Mouse (Mus musculus): Measurements from ENCODE around the gene Eloa. TPM values are rescaled to one million over a fixed set of nuclear protein-coding genes. Genes with fewer than 3 reads are reported as not detected.

Gene Eloa
- total and polyA plus RNA-seq, 3 experiments, result 11.0 to 35.5 (median 31.1) TPM

DNA sequence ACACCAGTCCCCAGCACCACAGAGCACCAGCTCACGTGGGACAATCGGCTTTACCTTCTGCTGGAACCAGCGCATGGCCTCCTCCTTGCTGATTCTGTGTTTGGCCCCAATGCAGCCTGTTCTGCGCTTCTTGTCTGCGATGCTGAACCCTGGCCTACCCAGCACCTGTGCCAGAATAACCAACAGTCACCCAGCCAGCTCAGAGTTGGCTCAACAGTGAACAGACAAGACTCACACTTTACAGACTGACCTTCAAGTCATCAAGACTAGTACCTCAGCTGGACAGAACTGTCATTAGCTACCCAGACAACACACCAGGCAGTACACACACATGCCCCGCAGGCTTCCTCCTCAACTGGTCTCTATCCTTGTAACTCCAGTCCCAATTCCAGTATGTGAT, 28.7 kb upstream of the Eloa start:
- H3K79me2 ChIP-seq (replicated peaks; ENCODE audit: control insufficient read depth, insufficient read depth, low read length), result no peaks in the 10 kb centered on the region; the same call in 1 of the 2 replicates
- no peak overlapping the region for H3K27ac ChIP-seq
- intact Hi-C loops (cut with DNase I), result loop anchor here (5.0 kb wide), 3 partner anchors 63 to 158 kb away; partner anchors contain the start of genes Gale and Pithd1
- H3K36me3 ChIP-seq (ENCODE audit: control insufficient read depth, insufficient read depth, low read length), result peaks cover 7% of the 10 kb centered on the region
- H3K4me1 ChIP-seq (ENCODE audit: control insufficient read depth, insufficient read depth, low read length), result peaks cover 5% of the 10 kb centered on the region
- H3K9ac ChIP-seq (ENCODE audit: low read depth, low read length), result no peak overlapping the region
- no peak overlapping the region for H3K4me3 ChIP-seq
- 90% methylated on average over 6 of the region's 6 CpGs for WGBS
- H3K27me3 ChIP-seq (ENCODE audit: control insufficient read depth, insufficient read depth, low read length), result no peaks in the 10 kb centered on the region
- TF ChIP-seq EP300 (IDR thresholded peaks at IDR 0.05; ENCODE audit: insufficient read depth, low read depth, low read length), result no peak
- TF ChIP-seq CTCF (IDR thresholded peaks at IDR 0.05), result no peak
- TF ChIP-seq POLR2A (IDR thresholded peaks at IDR 0.05; ENCODE audit: insufficient read depth, low read depth, low read length), result no peak
- DNase-seq, result no peak

DNA sequence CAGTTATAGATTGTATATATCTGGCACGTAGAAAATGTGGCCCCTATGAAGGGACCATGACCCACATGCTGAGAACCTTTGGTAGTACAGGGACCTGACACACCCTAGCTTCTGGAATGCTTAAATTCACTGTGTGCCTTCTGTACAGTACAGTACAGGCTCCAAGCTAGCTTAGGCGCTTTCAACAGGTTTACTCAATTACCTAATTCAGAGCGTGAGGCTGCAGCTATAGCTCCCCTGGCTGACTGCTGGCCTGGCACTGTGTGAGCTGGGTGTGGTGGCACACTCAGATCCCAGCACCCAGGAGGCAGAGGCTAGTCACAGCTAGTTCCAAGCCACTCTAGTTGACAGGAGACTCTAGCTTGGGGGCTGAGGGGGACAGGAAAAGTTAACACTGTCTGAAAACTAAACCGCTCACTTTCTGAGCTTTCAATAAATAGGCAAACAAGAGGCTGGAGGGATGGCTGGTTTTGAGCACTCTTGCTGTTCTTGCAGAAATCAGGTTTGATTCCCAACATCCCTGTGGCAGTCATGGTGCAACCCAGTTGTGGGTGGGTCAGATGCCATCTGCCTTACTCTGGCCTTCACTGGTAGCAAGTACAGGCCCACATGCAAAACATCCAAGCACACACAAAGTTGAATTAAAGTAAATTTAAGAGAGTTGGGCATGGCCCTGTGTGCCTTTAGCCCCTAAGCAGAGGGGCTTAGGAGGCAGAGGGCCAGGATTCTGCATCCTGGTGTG, 26.9 kb upstream of the Eloa start:
- peaks cover 7% of the 10 kb centered on the region for H3K36me3 ChIP-seq (ENCODE audit: control insufficient read depth, insufficient read depth, low read length)
- no peak overlapping the region for H3K4me3 ChIP-seq
- H3K4me1 ChIP-seq (ENCODE audit: control insufficient read depth, insufficient read depth, low read length), result peaks cover 5% of the 10 kb centered on the region
- 88% methylated on average over 4 of the region's 4 CpGs for WGBS
- no peaks in the 10 kb centered on the region for H3K27me3 ChIP-seq (ENCODE audit: control insufficient read depth, insufficient read depth, low read length)
- H3K27ac ChIP-seq, result no peak overlapping the region
- no peaks in the 10 kb centered on the region; the same call in 1 of the 2 replicates for H3K79me2 ChIP-seq (replicated peaks; ENCODE audit: control insufficient read depth, insufficient read depth, low read length)
- H3K9ac ChIP-seq (ENCODE audit: low read depth, low read length), result no peak overlapping the region
- intact Hi-C loops (cut with DNase I), result no loop called here
- DNase-seq, result no peak
- TF ChIP-seq POLR2A (IDR thresholded peaks at IDR 0.05; ENCODE audit: insufficient read depth, low read depth, low read length) (no peak), EP300 (IDR thresholded peaks at IDR 0.05; ENCODE audit: insufficient read depth, low read depth, low read length) (no peak), CTCF (IDR thresholded peaks at IDR 0.05) (no peak)

GRCm38 (mm10) chr4:136047626-136048025, 26.1 kb upstream of the Eloa start:
- whole genome bisulfite sequencing, result 63% methylated on average over 4 of the region's 4 CpGs
- Histone ChIP-seq H3K27ac (no peak overlapping the region), H3K9ac (ENCODE audit: low read depth, low read length) (no peak overlapping the region), H3K4me1 (ENCODE audit: control insufficient read depth, insufficient read depth, low read length) (peaks cover 5% of the 10 kb centered on the region), H3K36me3 (ENCODE audit: control insufficient read depth, insufficient read depth, low read length) (peaks cover 7% of the 10 kb centered on the region), H3K4me3 (no peak overlapping the region), H3K79me2 (replicated peaks; ENCODE audit: control insufficient read depth, insufficient read depth, low read length) (no peaks in the 10 kb centered on the region), H3K27me3 (ENCODE audit: control insufficient read depth, insufficient read depth, low read length) (no peaks in the 10 kb centered on the region)
- TF ChIP-seq POLR2A (IDR thresholded peaks at IDR 0.05; ENCODE audit: insufficient read depth, low read depth, low read length), result 0 out of 2 replicates have a peak, but pooled peaks have one; percentile 2
- TF ChIP-seq CTCF (IDR thresholded peaks at IDR 0.05), result no peak
- TF ChIP-seq EP300 (IDR thresholded peaks at IDR 0.05; ENCODE audit: insufficient read depth, low read depth, low read length), result no peak
- DNase-seq, result no peak
- intact Hi-C loops (cut with DNase I), result no loop called here

DNA sequence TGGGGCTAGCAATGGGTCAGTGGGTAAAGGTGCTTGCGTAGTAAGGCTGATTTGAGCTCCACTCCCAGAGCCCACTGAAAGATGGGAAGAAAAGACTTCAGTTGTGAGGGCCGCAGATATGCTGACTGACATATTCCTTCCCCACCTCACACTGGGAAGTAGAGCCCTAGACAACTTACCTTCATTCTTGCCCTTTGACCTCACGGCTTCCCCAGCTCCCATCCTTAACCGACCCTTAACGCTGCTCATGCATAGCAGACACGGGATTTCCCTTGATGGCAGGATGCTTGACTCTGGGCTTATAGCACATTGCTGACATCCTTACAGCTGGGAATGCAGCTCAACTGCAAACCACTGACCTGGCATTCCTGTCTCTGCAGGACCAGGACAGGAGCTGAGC, 25.3 kb upstream of the Eloa start:
- intact Hi-C loops (cut with DNase I), result no loop called here
- H3K9ac ChIP-seq (ENCODE audit: low read depth, low read length), result no peak overlapping the region
- no peak for TF ChIP-seq EP300 (IDR thresholded peaks at IDR 0.05; ENCODE audit: insufficient read depth, low read depth, low read length)

GRCm38 (mm10) chr4:136045091-136045490, 23.5 kb upstream of the Eloa start:
- no peak overlapping the region for H3K4me3 ChIP-seq
- no peak for TF ChIP-seq CTCF (IDR thresholded peaks at IDR 0.05)
- H3K4me1 ChIP-seq (ENCODE audit: control insufficient read depth, insufficient read depth, low read length), result no peaks in the 10 kb centered on the region
- H3K27ac ChIP-seq, result no peak overlapping the region
- no peaks in the 10 kb centered on the region for H3K79me2 ChIP-seq (replicated peaks; ENCODE audit: control insufficient read depth, insufficient read depth, low read length)
- WGBS, result 91% methylated on average over 5 of the region's 5 CpGs
- DNase-seq, result no peak
- no peaks in the 10 kb centered on the region for H3K36me3 ChIP-seq (ENCODE audit: control insufficient read depth, insufficient read depth, low read length)
- H3K9ac ChIP-seq (ENCODE audit: low read depth, low read length), result no peak overlapping the region
- intact Hi-C loops (cut with DNase I), result no loop called here
- H3K27me3 ChIP-seq (ENCODE audit: control insufficient read depth, insufficient read depth, low read length), result no peaks in the 10 kb centered on the region

More for the DNA sequence above, 25.3 kb upstream of the Eloa start:
- H3K27ac ChIP-seq, result no peak overlapping the region
- no peaks in the 10 kb centered on the region for H3K27me3 ChIP-seq (ENCODE audit: control insufficient read depth, insufficient read depth, low read length)
- peaks cover 5% of the 10 kb centered on the region for H3K4me1 ChIP-seq (ENCODE audit: control insufficient read depth, insufficient read depth, low read length)
- no peak for DNase-seq
- H3K36me3 ChIP-seq (ENCODE audit: control insufficient read depth, insufficient read depth, low read length), result peaks cover 4% of the 10 kb centered on the region
- H3K79me2 ChIP-seq (replicated peaks; ENCODE audit: control insufficient read depth, insufficient read depth, low read length), result no peaks in the 10 kb centered on the region
- H3K4me3 ChIP-seq, result no peak overlapping the region
- 76% methylated on average over 6 of the region's 6 CpGs for WGBS

GRCm38 (mm10) chr4:136043784-136044400, 22.3 kb upstream of the Eloa start:
- H3K79me2 ChIP-seq (replicated peaks; ENCODE audit: control insufficient read depth, insufficient read depth, low read length), result no peaks in the 10 kb centered on the region
- no peaks in the 10 kb centered on the region for H3K4me1 ChIP-seq (ENCODE audit: control insufficient read depth, insufficient read depth, low read length)
- no peak overlapping the region for H3K4me3 ChIP-seq
- 89% methylated on average over 6 of the region's 6 CpGs for WGBS
- no peak overlapping the region for H3K27ac ChIP-seq
- no peaks in the 10 kb centered on the region for H3K36me3 ChIP-seq (ENCODE audit: control insufficient read depth, insufficient read depth, low read length)
- TF ChIP-seq POLR2A (IDR thresholded peaks at IDR 0.05; ENCODE audit: insufficient read depth, low read depth, low read length), result no peak
- TF ChIP-seq CTCF (IDR thresholded peaks at IDR 0.05), result no peak
- no peak for DNase-seq
- intact Hi-C loops (cut with DNase I), result no loop called here
- H3K27me3 ChIP-seq (ENCODE audit: control insufficient read depth, insufficient read depth, low read length), result no peaks in the 10 kb centered on the region
- no peak overlapping the region for H3K9ac ChIP-seq (ENCODE audit: low read depth, low read length)

All from heart, adult 2 months (tissue).